Mouse (Mus musculus): ENCODE measurements around the gene Fbf1.

DNA sequence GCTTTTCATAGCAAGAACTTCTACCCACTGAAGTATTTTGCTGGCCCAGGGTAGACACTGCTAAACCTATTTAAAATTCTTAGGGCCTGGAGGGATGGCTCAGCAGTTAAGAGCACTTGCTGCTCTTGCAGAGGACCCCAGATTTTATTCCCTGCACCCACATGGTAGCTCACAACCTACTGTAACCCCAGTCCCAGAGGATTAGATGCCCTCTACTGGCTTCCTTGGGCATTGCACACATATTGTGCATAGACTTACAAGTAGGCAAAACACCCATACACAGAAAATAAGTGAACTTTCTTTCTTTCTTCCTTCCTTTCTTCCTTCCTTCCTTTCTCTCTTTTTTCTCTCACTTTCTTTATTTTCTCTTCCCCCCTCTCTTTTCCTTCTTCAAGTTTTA is 50.1 kb downstream of the Fbf1 start:
- no peak for TF ChIP-seq GATA1 (IDR thresholded peaks at IDR 0.05; ENCODE audit: borderline replicate concordance, low read length)
- no peak for TF ChIP-seq FLI1 (IDR thresholded peaks at IDR 0.05; ENCODE audit: low read length)
